Mouse (Mus musculus): ENCODE data around the gene Mdm2.

- TF ChIP-seq CTCF (conservative IDR thresholded peaks at IDR 0.05 in 1 of 2, IDR thresholded peaks at IDR 0.05 in 1 of 2; ENCODE audit: low read depth in 2 of 2, low read length in 2 of 2), result no peak
- no peak for TF ChIP-seq E2F4 (IDR thresholded peaks at IDR 0.05; ENCODE audit: insufficient replicate concordance, low read depth, low read length)
- TF ChIP-seq POLR2A (IDR thresholded peaks at IDR 0.05; ENCODE audit: low read depth, low read length), result no peak
- no peak for TF ChIP-seq ZNF384 (IDR thresholded peaks at IDR 0.05; ENCODE audit: low read depth, low read length)
Observed at GRCm38 (mm10) chr10:117659819-117660218, 50.7 kb downstream of the Mdm2 start.
